Mouse (Mus musculus) intestine, embryonic 16.5 days (tissue): ENCODE measurements at regions not wholly inside any gene's neighbourhood (a gene's known extent, or its start where the extent isn't known, plus 50 kb on each side); places are given as distances from the start of the nearest gene placed in this dataset.
A peak's percentile ranks its signal among the peaks of the same experiment; 100 is the strongest.

Source experiments
- ATAC-seq: fragments of 200-750 bp; cut with Nextera tagmentation; 2 replicates; pipeline ENCODE4 v1.8.0; 2017; ENCODE audit warnings: moderate TSS enrichment, moderate library complexity
- H3K27ac ChIP-seq: fragments of 300-500 bp; sonication (generic); 2 replicates; pipeline ENCODE4 v1.5.1; 2014; ENCODE audit warnings: mild to moderate bottlenecking, low read length
- H3K27me3 ChIP-seq: fragments of 300-500 bp; sonication (generic); replicated peaks from 2 replicates; pipeline ENCODE4 v1.6.1; 2014; ENCODE audit warnings: low read length, control low read depth, mixed read lengths; ENCODE audit not compliant: control insufficient read depth, insufficient read depth
- H3K36me3 ChIP-seq: fragments of 300-500 bp; sonication (generic); 2 replicates; pipeline ENCODE4 v1.6.1; 2014; ENCODE audit warnings: low read length, control low read depth; ENCODE audit not compliant: control insufficient read depth, insufficient read depth
- H3K4me1 ChIP-seq: fragments of 300-500 bp; sonication (generic); 2 replicates; pipeline ENCODE4 v1.6.1; 2014; ENCODE audit warnings: low read length, control low read depth, mixed read lengths; ENCODE audit not compliant: control insufficient read depth, insufficient read depth
- H3K4me2 ChIP-seq: fragments of 300-500 bp; sonication (generic); 2 replicates; pipeline ENCODE4 v1.6.1; 2014; ENCODE audit warnings: low read depth, low read length, control low read depth
- H3K4me3 ChIP-seq: fragments of 300-500 bp; sonication (generic); 2 replicates; pipeline ENCODE4 v1.5.1; 2014; ENCODE audit warnings: mild to moderate bottlenecking, low read length
- H3K9ac ChIP-seq: fragments of 300-500 bp; sonication (generic); 2 replicates; pipeline ENCODE4 v1.6.1; 2014; ENCODE audit warnings: low read depth, low read length
- H3K9me3 ChIP-seq: fragments of 300-500 bp; sonication (generic); 2 replicates; pipeline ENCODE4 v1.6.1; 2016; ENCODE audit warnings: low read length, control low read depth; ENCODE audit not compliant: control insufficient read depth
- WGBS: fragments of 180-500 bp; shearing (Covaris S2); extraction: QIAGEN DNeasy Blood & Tissue Kit; methylation state at CpG from one replicate; pipeline ENCODE4 v1.1.7; 2014; 5-methylcytosine and 5-hydroxymethylcytosine counted together

GRCm38 (mm10) chr19:28732998-28733397 lies 53.1 kb upstream of the Glis3 start:
- Histone ChIP-seq H3K4me2 (no peak overlapping the region), H3K4me3 (no peak overlapping the region), H3K9me3 (no peaks in the 10 kb centered on the region), H3K9ac (no peak overlapping the region), H3K27me3 (no peaks in the 10 kb centered on the region), H3K4me1 (no peaks in the 10 kb centered on the region), H3K36me3 (no peaks in the 10 kb centered on the region), H3K27ac (no peak overlapping the region)
- no peak for ATAC-seq
- 78% methylated on average over 5 of the region's 5 CpGs for WGBS

GRCm38 (mm10) chr19:28733781-28734180 lies 53.9 kb upstream of the Glis3 start:
- Histone ChIP-seq H3K27me3 (no peaks in the 10 kb centered on the region), H3K4me3 (no peak overlapping the region), H3K36me3 (no peaks in the 10 kb centered on the region), H3K27ac (no peak overlapping the region), H3K9me3 (no peaks in the 10 kb centered on the region), H3K4me1 (no peaks in the 10 kb centered on the region), H3K9ac (no peak overlapping the region), H3K4me2 (no peak overlapping the region)
- 81% methylated on average over 6 of the region's 6 CpGs for WGBS
- ATAC-seq: no peak

GRCm38 (mm10) chr19:28743176-28743793 lies 63.4 kb upstream of the Glis3 start:
- ATAC-seq: peak; percentile 55

GRCm38 (mm10) chr19:28745105-28745504 lies 65.2 kb upstream of the Glis3 start:
- H3K27me3 ChIP-seq: no peaks in the 10 kb centered on the region

More at GRCm38 (mm10) chr19:28743176-28743793, 63.4 kb upstream of the Glis3 start:
- Histone ChIP-seq H3K4me1 (peaks cover 5% of the 10 kb centered on the region; the same call in 1 of the 2 replicates), H3K36me3 (no peaks in the 10 kb centered on the region), H3K9ac (no peak overlapping the region), H3K4me2 (no peak overlapping the region), H3K4me3 (no peak overlapping the region), H3K27ac (no peak overlapping the region), H3K27me3 (no peaks in the 10 kb centered on the region), H3K9me3 (no peaks in the 10 kb centered on the region)
- WGBS: 65% methylated on average over 5 of the region's 5 CpGs

GRCm38 (mm10) chr19:28745534-28745933 lies 65.7 kb upstream of the Glis3 start:
- Histone ChIP-seq H3K27ac (no peak overlapping the region), H3K9me3 (no peaks in the 10 kb centered on the region), H3K36me3 (no peaks in the 10 kb centered on the region), H3K4me2 (no peak overlapping the region), H3K9ac (no peak overlapping the region), H3K4me3 (no peak overlapping the region), H3K4me1 (peaks cover 5% of the 10 kb centered on the region; the same call in 1 of the 2 replicates), H3K27me3 (no peaks in the 10 kb centered on the region)
- WGBS: 50% methylated on average over 8 of the region's 8 CpGs
- no peak for ATAC-seq

More at GRCm38 (mm10) chr19:28745105-28745504, 65.2 kb upstream of the Glis3 start:
- no peak overlapping the region for H3K9ac ChIP-seq
- peaks cover 5% of the 10 kb centered on the region; the same call in 1 of the 2 replicates for H3K4me1 ChIP-seq
- H3K27ac ChIP-seq: no peak overlapping the region
- no peaks in the 10 kb centered on the region for H3K36me3 ChIP-seq
- H3K4me3 ChIP-seq: no peak overlapping the region
- H3K4me2 ChIP-seq: no peak overlapping the region
- H3K9me3 ChIP-seq: no peaks in the 10 kb centered on the region
- no peak for ATAC-seq
- WGBS: 63% methylated on average over 2 of the region's 2 CpGs

GRCm38 (mm10) chr19:28751091-28751490 lies 71.2 kb upstream of the Glis3 start:
- Histone ChIP-seq H3K36me3 (no peaks in the 10 kb centered on the region), H3K4me3 (no peak overlapping the region), H3K27ac (no peak overlapping the region), H3K9ac (no peak overlapping the region), H3K9me3 (no peaks in the 10 kb centered on the region), H3K27me3 (no peaks in the 10 kb centered on the region), H3K4me2 (no peak overlapping the region), H3K4me1 (0 out of 2 replicates have a peak, but pooled peaks cover 3% of the 10 kb centered on the region)
- 67% methylated on average over 8 of the region's 8 CpGs for WGBS
- no peak for ATAC-seq

- H3K4me2 ChIP-seq: no peak overlapping the region
- no peak for ATAC-seq
- WGBS: 47% methylated on average over 7 of the region's 7 CpGs
Measured at GRCm38 (mm10) chr19:28758854-28759253, 76.0 kb upstream of the Slc1a1 start.

GRCm38 (mm10) chr19:28764795-28765360 lies 70.0 kb upstream of the Slc1a1 start:
- H3K4me1 ChIP-seq: 0 out of 2 replicates have a peak, but pooled peaks cover 2% of the 10 kb centered on the region
- peak; percentile 46; the same call in 1 of the 2 replicates for ATAC-seq
- no peaks in the 10 kb centered on the region for H3K9me3 ChIP-seq
- no peak overlapping the region for H3K27ac ChIP-seq
- H3K4me2 ChIP-seq: no peak overlapping the region
- H3K36me3 ChIP-seq: no peaks in the 10 kb centered on the region
- H3K27me3 ChIP-seq: no peaks in the 10 kb centered on the region
- no peak overlapping the region for H3K9ac ChIP-seq
- 64% methylated on average over 11 of the region's 11 CpGs for WGBS
- no peak overlapping the region for H3K4me3 ChIP-seq

More at GRCm38 (mm10) chr19:28758854-28759253, 76.0 kb upstream of the Slc1a1 start:
- Histone ChIP-seq H3K4me1 (no peaks in the 10 kb centered on the region), H3K9me3 (no peaks in the 10 kb centered on the region), H3K9ac (no peak overlapping the region), H3K27me3 (no peaks in the 10 kb centered on the region), H3K36me3 (no peaks in the 10 kb centered on the region), H3K4me3 (no peak overlapping the region), H3K27ac (no peak overlapping the region)

- no peaks in the 10 kb centered on the region for H3K9me3 ChIP-seq
- H3K4me2 ChIP-seq: no peak overlapping the region
- no peak overlapping the region for H3K9ac ChIP-seq
- 32% methylated on average over 5 of the region's 5 CpGs for WGBS
- no peak overlapping the region for H3K27ac ChIP-seq
- no peak overlapping the region for H3K4me3 ChIP-seq
- H3K36me3 ChIP-seq: no peaks in the 10 kb centered on the region
- H3K27me3 ChIP-seq: no peaks in the 10 kb centered on the region
- H3K4me1 ChIP-seq: 0 out of 2 replicates have a peak, but pooled peaks cover 2% of the 10 kb centered on the region
- no peak for ATAC-seq
Measured at GRCm38 (mm10) chr19:28768218-28768617, 66.6 kb upstream of the Slc1a1 start.
